Mouse (Mus musculus): ENCODE measurements at regions not wholly inside any gene's neighbourhood (a gene's known extent, or its start where the extent isn't known, plus 50 kb on each side); places are given as distances from the start of the nearest gene placed in this dataset.

GRCm38 (mm10) chr2:117989215-117989614 is 122.5 kb upstream of the Thbs1 start:
- TF ChIP-seq CTCF (IDR thresholded peaks at IDR 0.05; ENCODE audit: low read depth) (no peak), EP300 (optimal IDR thresholded peaks at IDR 0.05) (no peak)

All from stomach, postnatal 0 days (tissue).